Mouse (Mus musculus): ENCODE data around the gene Tbc1d9.

DNA sequence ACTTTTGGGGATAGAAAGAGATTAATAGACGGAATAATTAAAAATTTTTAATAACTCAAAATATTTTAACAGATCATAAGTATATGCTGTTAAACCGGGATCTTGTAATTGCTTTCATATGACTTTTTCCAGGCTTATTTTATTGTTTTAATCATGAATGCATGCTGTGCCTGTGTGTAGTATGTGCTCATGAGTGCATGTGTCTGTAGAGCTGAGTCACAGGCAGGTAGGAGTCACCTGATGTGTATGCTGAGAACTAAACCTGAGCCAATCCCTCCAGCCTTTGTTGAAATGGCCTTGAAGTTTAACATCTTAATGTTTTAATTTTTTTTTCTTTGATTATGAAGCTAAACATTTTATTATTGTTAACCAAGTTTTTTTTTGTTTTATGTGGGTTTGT lies 60.4 kb downstream of the Tbc1d9 start:
- TF ChIP-seq POLR2A (IDR thresholded peaks at IDR 0.05; ENCODE audit: borderline replicate concordance, insufficient read depth, low read length) (no peak), CTCF (IDR thresholded peaks at IDR 0.05; ENCODE audit: borderline replicate concordance, insufficient read depth, low read depth, low read length) (no peak)

Measured in cerebellum, adult 2 months (tissue).